Mouse (Mus musculus) kidney, embryonic 16.5 days (tissue): ENCODE data around the gene Rtn4rl1. TPM values are rescaled to one million over a fixed set of nuclear protein-coding genes. Genes with fewer than 3 reads are reported as not detected.
"Not testable (repeated sequence)": the region's sequence is repeated elsewhere in the genome, so short reads cannot be mapped to it uniquely, and the experiment has no call there.

ENCODE experiments used
- ATAC-seq: fragments of 200-750 bp; cut with Nextera tagmentation; 2 replicates; pipeline ENCODE4 v1.8.0; 2017; ENCODE audit warnings: moderate TSS enrichment; ENCODE audit not compliant: low FRiP score, low TSS enrichment
- H3K27ac ChIP-seq: fragments of 300-500 bp; sonication (generic); 2 replicates; pipeline ENCODE4 v1.5.1; 2014; ENCODE audit warnings: low read length
- H3K27me3 ChIP-seq: fragments of 300-500 bp; sonication (generic); 2 replicates; pipeline ENCODE4 v1.6.1; 2014; ENCODE audit warnings: low read length, control low read depth, mixed read lengths; ENCODE audit not compliant: insufficient read depth
- H3K36me3 ChIP-seq: fragments of 300-500 bp; sonication (generic); 2 replicates; pipeline ENCODE4 v1.6.1; 2014; ENCODE audit warnings: low read length, control low read depth, mixed read lengths; ENCODE audit not compliant: insufficient read depth
- H3K4me1 ChIP-seq: fragments of 300-500 bp; sonication (generic); 2 replicates; pipeline ENCODE4 v1.6.1; 2014; ENCODE audit warnings: low read length, control low read depth, mixed read lengths; ENCODE audit not compliant: insufficient read depth
- H3K4me2 ChIP-seq: fragments of 300-500 bp; sonication (generic); replicated peaks from 2 replicates; pipeline ENCODE4 v1.6.1; 2014; ENCODE audit warnings: low read depth, low read length
- H3K4me3 ChIP-seq: fragments of 300-500 bp; sonication (generic); 2 replicates; pipeline ENCODE4 v1.5.1; 2014; ENCODE audit warnings: mild to moderate bottlenecking, low read length
- H3K9ac ChIP-seq: fragments of 300-500 bp; sonication (generic); replicated peaks from 2 replicates; pipeline ENCODE4 v1.6.1; 2014; ENCODE audit warnings: low read length
- H3K9me3 ChIP-seq: fragments of 300-500 bp; sonication (generic); 2 replicates; pipeline ENCODE4 v1.6.1; 2016; ENCODE audit warnings: low read length, control low read depth
- WGBS: fragments of 180-500 bp; shearing (Covaris S2); extraction: QIAGEN DNeasy Blood & Tissue Kit; methylation state at CpG from one replicate; pipeline ENCODE4 v1.1.7; 2014; 5-methylcytosine and 5-hydroxymethylcytosine counted together
- polyA plus RNA-seq: library from polyadenylated mRNA; unstranded; fragments of >200 nt; fragmentation: Nextera tagmentation; extraction: Ambion mirVana; gene quantifications from 2 replicates; pipeline ENCODE4 v1.2.1, GENCODE M21; 2015

The Rtn4rl1 gene
- polyA plus RNA-seq, 1 experiment from 2014 or later, result 5.0 TPM

DNA sequence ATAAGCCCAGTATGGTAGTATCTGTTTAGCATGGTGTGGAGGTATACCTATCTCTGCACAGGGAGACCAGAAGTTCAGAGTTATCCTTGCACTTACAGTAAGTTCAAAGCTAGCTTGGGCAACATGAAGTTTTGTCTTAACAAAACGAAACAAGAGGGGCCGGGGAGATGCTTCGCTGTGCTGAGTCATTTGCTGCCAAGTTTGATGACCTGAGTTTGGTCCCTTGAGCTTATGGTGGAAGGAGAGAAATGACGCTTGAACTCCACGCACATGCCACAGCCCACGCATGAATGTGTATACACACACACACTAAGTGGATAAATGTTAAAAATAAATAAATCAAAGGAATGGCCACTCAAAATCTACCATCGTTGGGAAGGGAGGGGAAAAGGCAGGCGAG lies 94.9 kb downstream of the Rtn4rl1 start:
- no peak overlapping the region for H3K27ac ChIP-seq
- H3K36me3 ChIP-seq, result no peaks in the 10 kb centered on the region
- no peak overlapping the region for H3K4me3 ChIP-seq
- ATAC-seq, result no peak
- peaks cover 21% of the 10 kb centered on the region for H3K27me3 ChIP-seq
- H3K4me1 ChIP-seq, result peaks cover 10% of the 10 kb centered on the region
- H3K4me2 ChIP-seq, result no peak overlapping the region
- H3K9me3 ChIP-seq, result no peaks in the 10 kb centered on the region
- H3K9ac ChIP-seq, result no peak overlapping the region
- 67% methylated on average over 8 of the region's 8 CpGs for WGBS

- no peak for ATAC-seq
- Histone ChIP-seq H3K27ac (no peak overlapping the region), H3K4me1 (peaks cover 15% of the 10 kb centered on the region), H3K9me3 (no peaks in the 10 kb centered on the region), H3K4me2 (no peak overlapping the region), H3K9ac (no peak overlapping the region), H3K27me3 (peaks cover 21% of the 10 kb centered on the region), H3K4me3 (no peak overlapping the region), H3K36me3 (no peaks in the 10 kb centered on the region)
- WGBS, result 53% methylated on average over 2 of the region's 2 CpGs
These were observed 95.5 kb downstream of the Rtn4rl1 start for GRCm38 (mm10) chr11:75289120-75289519.

GRCm38 (mm10) chr11:75290566-75291271 lies 97.1 kb downstream of the Rtn4rl1 start:
- peaks cover 18% of the 10 kb centered on the region for H3K4me1 ChIP-seq
- 17% methylated on average over 6 of the region's 6 CpGs for WGBS
- H3K9ac ChIP-seq, result no peak overlapping the region
- peak; percentile 58 for ATAC-seq
- no peak overlapping the region for H3K27ac ChIP-seq
- no peaks in the 10 kb centered on the region for H3K36me3 ChIP-seq
- H3K4me2 ChIP-seq, result no peak overlapping the region
- peaks cover 26% of the 10 kb centered on the region for H3K27me3 ChIP-seq
- no peaks in the 10 kb centered on the region for H3K9me3 ChIP-seq
- H3K4me3 ChIP-seq, result no peak overlapping the region

DNA sequence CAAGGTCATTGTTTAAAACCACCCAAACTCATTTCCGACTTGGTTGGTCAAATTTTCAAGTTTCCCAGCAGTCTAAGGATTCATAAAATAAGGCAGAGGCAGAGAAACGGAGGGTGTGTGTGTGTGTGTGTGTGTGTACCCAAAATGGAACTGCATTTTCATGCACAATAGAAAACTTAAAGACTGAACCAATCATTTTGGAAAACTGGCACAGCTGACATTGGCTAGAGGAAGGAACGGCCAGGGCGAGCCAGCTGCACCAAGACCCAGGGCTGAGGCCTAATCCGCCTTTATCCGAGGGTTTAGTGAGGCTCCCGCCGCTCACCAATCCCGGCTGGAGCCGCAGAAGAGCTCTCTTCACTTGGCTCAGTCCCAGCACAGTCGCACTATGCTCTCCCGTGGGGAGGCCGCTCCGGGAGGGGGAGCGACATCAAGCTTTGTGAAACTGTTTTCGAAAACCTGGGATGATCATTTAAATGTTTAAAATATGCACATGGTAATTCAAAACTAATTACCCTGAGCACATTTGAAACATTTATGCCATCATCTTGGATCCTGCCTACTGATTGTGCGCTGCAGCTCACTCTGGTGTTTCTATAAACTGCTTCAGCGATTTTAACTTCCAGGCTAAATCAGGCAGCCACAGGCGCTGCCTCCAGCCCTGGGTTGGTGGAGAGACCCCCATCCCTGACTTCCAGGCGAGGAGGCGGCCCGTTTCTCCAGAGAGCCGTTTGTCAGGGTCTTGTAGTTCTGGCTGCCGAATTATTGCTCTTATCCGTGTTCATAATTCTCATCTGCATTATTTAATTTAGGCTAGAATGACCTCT lies 98.0 kb downstream of the Rtn4rl1 start:
- H3K4me1 ChIP-seq, result peaks cover 18% of the 10 kb centered on the region
- H3K27me3 ChIP-seq, result peaks cover 26% of the 10 kb centered on the region
- H3K27ac ChIP-seq, result no peak overlapping the region
- no peak for ATAC-seq
- no peak overlapping the region for H3K4me3 ChIP-seq
- H3K36me3 ChIP-seq, result no peaks in the 10 kb centered on the region
- 27% methylated on average over 25 of the region's 25 CpGs for WGBS
- peak overlapping the region; percentile 44 for H3K9ac ChIP-seq
- 0 out of 2 replicates have a peak overlapping the region, but pooled peaks have one; percentile 17 for H3K4me2 ChIP-seq
- H3K9me3 ChIP-seq, result no peaks in the 10 kb centered on the region

DNA sequence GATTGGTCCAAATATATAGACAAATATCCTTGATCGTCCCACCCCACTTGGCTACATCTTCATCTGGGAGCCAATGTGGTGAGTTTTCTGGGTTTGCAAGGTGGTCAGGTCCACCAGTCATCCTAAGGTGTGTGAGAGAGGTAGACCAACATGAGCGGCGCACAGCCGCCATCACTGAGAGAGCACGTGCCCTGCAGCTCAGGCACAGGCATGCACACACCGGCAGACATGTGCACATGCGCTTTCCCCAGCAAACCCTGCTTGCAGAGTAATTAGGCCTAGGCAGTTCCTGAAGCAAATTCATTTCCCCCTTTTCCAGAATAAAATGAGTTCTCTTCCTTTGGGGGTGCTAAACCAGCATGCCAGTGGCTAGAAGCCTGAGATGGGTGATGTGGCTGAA lies 98.7 kb downstream of the Rtn4rl1 start:
- Histone ChIP-seq H3K4me2 (no peak overlapping the region), H3K27ac (no peak overlapping the region), H3K36me3 (no peaks in the 10 kb centered on the region), H3K27me3 (peaks cover 26% of the 10 kb centered on the region), H3K9me3 (no peaks in the 10 kb centered on the region), H3K9ac (no peak overlapping the region), H3K4me3 (no peak overlapping the region), H3K4me1 (peaks cover 18% of the 10 kb centered on the region)
- WGBS, result 88% methylated on average over 7 of the region's 7 CpGs
- no peak for ATAC-seq

GRCm38 (mm10) chr11:75293852-75294361 lies 100.3 kb downstream of the Rtn4rl1 start:
- peak overlapping the region; percentile 66 for H3K27ac ChIP-seq
- no peak overlapping the region for H3K9ac ChIP-seq
- peaks cover 26% of the 10 kb centered on the region for H3K27me3 ChIP-seq
- no peak overlapping the region for H3K4me2 ChIP-seq
- no peaks in the 10 kb centered on the region for H3K9me3 ChIP-seq
- peaks cover 19% of the 10 kb centered on the region for H3K4me1 ChIP-seq
- 27% methylated on average over 21 of the region's 21 CpGs for WGBS
- no peak overlapping the region for H3K4me3 ChIP-seq
- ATAC-seq, result peak; percentile 43
- no peaks in the 10 kb centered on the region for H3K36me3 ChIP-seq

- no peaks in the 10 kb centered on the region for H3K9me3 ChIP-seq
- peaks cover 5% of the 10 kb centered on the region; the same call in 1 of the 2 replicates for H3K36me3 ChIP-seq
- no peak overlapping the region for H3K4me2 ChIP-seq
- no peak overlapping the region for H3K4me3 ChIP-seq
- WGBS, result 44% methylated on average over 9 of the region's 9 CpGs
- H3K4me1 ChIP-seq, result peaks cover 23% of the 10 kb centered on the region
- peaks cover 26% of the 10 kb centered on the region for H3K27me3 ChIP-seq
- no peak overlapping the region for H3K27ac ChIP-seq
- no peak; the same call in 1 of the 2 replicates for ATAC-seq
- no peak overlapping the region for H3K9ac ChIP-seq
These were observed 101.3 kb downstream of the Rtn4rl1 start for GRCm38 (mm10) chr11:75294862-75295261.

GRCm38 (mm10) chr11:75295534-75295933 lies 102.0 kb downstream of the Rtn4rl1 start:
- Histone ChIP-seq H3K4me1 (peaks cover 23% of the 10 kb centered on the region), H3K27me3 (peaks cover 26% of the 10 kb centered on the region)
- not testable (repeated sequence) for H3K4me2 ChIP-seq, H3K36me3 ChIP-seq, H3K27ac ChIP-seq, H3K4me3 ChIP-seq, H3K9ac ChIP-seq, ATAC-seq, H3K9me3 ChIP-seq
- 91% methylated on average over 5 of the region's 5 CpGs for WGBS

DNA sequence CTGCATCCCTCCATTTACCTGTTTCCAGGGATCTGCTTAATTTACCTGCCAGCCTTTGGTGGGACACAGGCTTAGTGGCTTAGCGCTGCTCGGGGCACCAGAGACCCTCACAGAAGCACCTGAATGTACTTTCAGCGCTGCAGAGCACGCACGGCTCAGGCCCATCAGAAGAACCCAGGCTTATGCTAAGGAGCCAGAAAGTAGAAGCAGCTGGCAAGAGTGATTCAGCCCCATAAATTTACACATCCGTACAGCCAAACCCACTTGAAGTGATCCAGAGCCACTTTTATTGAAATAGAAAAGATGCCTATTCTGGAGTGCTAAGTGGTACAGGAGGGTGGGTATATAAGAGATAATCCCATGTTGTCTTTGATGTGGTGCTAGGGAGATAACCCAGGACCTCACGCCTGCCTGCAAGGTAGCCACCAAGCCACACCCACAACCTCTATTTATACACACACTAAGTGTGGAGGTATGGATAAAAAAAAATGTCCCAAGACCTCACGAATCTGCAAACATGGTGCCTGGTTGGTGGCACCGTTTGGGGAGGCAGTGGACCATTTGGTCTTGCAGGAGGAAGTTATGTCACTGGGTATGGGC lies 102.9 kb downstream of the Rtn4rl1 start:
- ATAC-seq, result no peak
- no peak overlapping the region for H3K9ac ChIP-seq
- 78% methylated on average over 9 of the region's 9 CpGs for WGBS

More for the DNA sequence above, 102.9 kb downstream of the Rtn4rl1 start:
- Histone ChIP-seq H3K4me1 (peaks cover 18% of the 10 kb centered on the region), H3K27ac (no peak overlapping the region), H3K36me3 (peaks cover 13% of the 10 kb centered on the region), H3K4me2 (no peak overlapping the region), H3K4me3 (no peak overlapping the region), H3K9me3 (no peaks in the 10 kb centered on the region), H3K27me3 (peaks cover 26% of the 10 kb centered on the region)
